Mouse (Mus musculus): Measurements from ENCODE around the gene Synpo2l. TPM values are rescaled to one million over a fixed set of nuclear protein-coding genes. Genes with fewer than 3 reads are reported as not detected.

Gene Synpo2l
- total RNA-seq, 1 experiment: 1.1 TPM

DNA sequence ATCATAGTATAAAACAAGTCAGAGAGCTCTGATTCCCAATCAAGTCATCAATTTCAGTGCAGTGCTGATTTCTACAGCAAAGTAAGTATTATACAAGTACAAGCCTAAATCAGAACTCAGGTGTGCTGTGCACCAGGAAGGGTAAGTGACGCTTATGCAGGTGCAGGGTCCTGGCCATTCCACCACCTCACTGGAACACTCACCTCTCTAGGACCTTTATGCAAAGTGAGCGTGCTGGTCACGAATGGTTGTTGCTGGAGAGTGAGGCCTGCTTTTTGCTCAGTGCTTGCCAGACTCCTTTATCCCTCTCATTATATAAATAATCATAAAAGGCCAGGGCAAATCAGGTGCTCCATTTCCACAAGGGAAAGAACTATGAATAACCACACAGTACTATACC is 32.2 kb upstream of the Synpo2l start:
- Histone ChIP-seq H3K4me3 (ENCODE audit: insufficient read depth in 1 of 2, low read depth in 1 of 2, low read length in 2 of 2, poor library complexity in 1 of 2, severe bottlenecking in 1 of 2) (no peak overlapping the region), H3K4me1 (ENCODE audit: control insufficient read depth in 2 of 2, insufficient read depth in 2 of 2, low read length in 2 of 2, poor library complexity in 1 of 2) (peaks cover 6 to 8% of the 10 kb centered on the region in 2 experiments), H3K9ac (ENCODE audit: insufficient read depth, low read depth, low read length, poor library complexity, severe bottlenecking) (no peak overlapping the region), H3K36me3 (ENCODE audit: control insufficient read depth, insufficient read depth, low read length, poor library complexity, severe bottlenecking) (no peaks in the 10 kb centered on the region; the same call in 1 of the 2 replicates), H3K9me3 (ENCODE audit: control insufficient read depth, insufficient read depth, low read depth, low read length) (no peaks in the 10 kb centered on the region), H3K27ac (ENCODE audit: insufficient read depth, low read depth, low read length, poor library complexity, severe bottlenecking) (no peak overlapping the region)
- in situ Hi-C loops (cut with MboI; ENCODE audit: low sequenced_read_pairs in 2 of 2, unreplicated experiment in 2 of 2): no loop called here
- DNase-seq (ENCODE audit: low read depth, low spot score): no peak
- TF ChIP-seq MAFK (IDR thresholded peaks at IDR 0.05; ENCODE audit: insufficient read depth, low read depth, low read length): no peak
- no peak for TF ChIP-seq CHD2 (IDR thresholded peaks at IDR 0.05; ENCODE audit: low read depth, low read length)
- TF ChIP-seq ZC3H11A (IDR thresholded peaks at IDR 0.05; ENCODE audit: borderline replicate concordance, low read depth, low read length): no peak
- no peak for TF ChIP-seq HCFC1 (IDR thresholded peaks at IDR 0.05; ENCODE audit: borderline replicate concordance, insufficient read depth, low read length)
- TF ChIP-seq ZNF384 (IDR thresholded peaks at IDR 0.05; ENCODE audit: low read depth, low read length): no peak

DNA sequence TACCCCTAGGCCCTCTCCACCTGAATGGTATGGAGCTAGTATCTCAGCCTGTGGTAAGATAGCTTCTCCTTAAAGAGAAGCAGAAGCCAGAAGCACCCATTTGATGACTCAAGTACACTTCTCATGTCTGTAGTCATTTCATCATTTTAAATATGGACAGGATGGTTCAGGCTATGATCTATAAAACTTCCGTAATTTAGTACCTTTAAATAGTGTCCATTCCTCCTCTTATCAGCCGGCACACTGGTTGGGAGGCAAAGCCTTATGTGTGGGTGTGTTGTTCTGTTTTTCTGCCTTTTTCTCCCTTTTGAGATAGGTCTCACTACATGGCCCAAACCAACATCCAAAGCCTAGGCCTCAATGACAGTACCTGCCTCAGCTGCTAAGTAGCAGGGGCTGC is 30.4 kb upstream of the Synpo2l start:
- peaks cover 8 to 10% of the 10 kb centered on the region in 2 experiments for H3K4me1 ChIP-seq (ENCODE audit: control insufficient read depth in 2 of 2, insufficient read depth in 2 of 2, low read length in 2 of 2, poor library complexity in 1 of 2)

DNA sequence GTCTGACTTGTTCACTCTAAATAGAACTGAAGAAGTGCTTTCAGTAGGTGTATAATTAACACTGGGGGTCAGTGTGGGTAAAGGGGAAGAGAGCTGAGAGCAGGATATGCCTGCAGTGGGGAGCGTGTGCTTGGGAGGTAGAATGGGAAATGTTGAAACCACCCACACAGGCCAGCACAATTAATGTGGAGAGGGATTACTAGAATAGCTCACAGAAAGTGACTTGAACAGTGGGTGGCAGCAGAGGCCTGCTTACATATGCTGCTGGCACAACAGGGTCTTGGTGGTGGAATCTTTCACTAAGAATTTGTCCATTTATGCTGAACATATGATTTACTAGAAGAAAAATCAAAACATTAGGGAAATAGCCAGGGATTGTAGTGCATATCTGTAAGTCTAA is 28.8 kb upstream of the Synpo2l start:
- no peak for DNase-seq (ENCODE audit: low read depth, low spot score)
- Histone ChIP-seq H3K36me3 (ENCODE audit: control insufficient read depth, insufficient read depth, low read length, poor library complexity, severe bottlenecking) (peaks cover 14% of the 10 kb centered on the region), H3K4me3 (ENCODE audit: insufficient read depth in 1 of 2, low read depth in 1 of 2, low read length in 2 of 2, poor library complexity in 1 of 2, severe bottlenecking in 1 of 2) (no peak overlapping the region), H3K27ac (ENCODE audit: insufficient read depth, low read depth, low read length, poor library complexity, severe bottlenecking) (no peak overlapping the region), H3K9me3 (ENCODE audit: control insufficient read depth, insufficient read depth, low read depth, low read length) (no peaks in the 10 kb centered on the region), H3K4me1 (ENCODE audit: control insufficient read depth in 2 of 2, insufficient read depth in 2 of 2, low read length in 2 of 2, poor library complexity in 1 of 2) (peaks cover 8 to 10% of the 10 kb centered on the region in 2 experiments), H3K9ac (ENCODE audit: insufficient read depth, low read depth, low read length, poor library complexity, severe bottlenecking) (no peak overlapping the region)
- in situ Hi-C loops (cut with MboI; ENCODE audit: low sequenced_read_pairs in 2 of 2, unreplicated experiment in 2 of 2): no loop called here
- TF ChIP-seq ZNF384 (IDR thresholded peaks at IDR 0.05; ENCODE audit: low read depth, low read length): no peak

More for the DNA sequence above, 30.4 kb upstream of the Synpo2l start:
- no peak overlapping the region for H3K9ac ChIP-seq (ENCODE audit: insufficient read depth, low read depth, low read length, poor library complexity, severe bottlenecking)
- no peak for TF ChIP-seq CHD2 (IDR thresholded peaks at IDR 0.05; ENCODE audit: low read depth, low read length)
- TF ChIP-seq ZNF384 (IDR thresholded peaks at IDR 0.05; ENCODE audit: low read depth, low read length): no peak
- no peak for TF ChIP-seq HCFC1 (IDR thresholded peaks at IDR 0.05; ENCODE audit: borderline replicate concordance, insufficient read depth, low read length)
- TF ChIP-seq ZC3H11A (IDR thresholded peaks at IDR 0.05; ENCODE audit: borderline replicate concordance, low read depth, low read length): no peak
- no peak for TF ChIP-seq MAFK (IDR thresholded peaks at IDR 0.05; ENCODE audit: insufficient read depth, low read depth, low read length)
- H3K36me3 ChIP-seq (ENCODE audit: control insufficient read depth, insufficient read depth, low read length, poor library complexity, severe bottlenecking): peaks cover 9% of the 10 kb centered on the region
- in situ Hi-C loops (cut with MboI; ENCODE audit: low sequenced_read_pairs in 2 of 2, unreplicated experiment in 2 of 2): no loop called here
- no peaks in the 10 kb centered on the region for H3K9me3 ChIP-seq (ENCODE audit: control insufficient read depth, insufficient read depth, low read depth, low read length)
- no peak for DNase-seq (ENCODE audit: low read depth, low spot score)
- H3K27ac ChIP-seq (ENCODE audit: insufficient read depth, low read depth, low read length, poor library complexity, severe bottlenecking): no peak overlapping the region
- H3K4me3 ChIP-seq (ENCODE audit: insufficient read depth in 1 of 2, low read depth in 1 of 2, low read length in 2 of 2, poor library complexity in 1 of 2, severe bottlenecking in 1 of 2): no peak overlapping the region

DNA sequence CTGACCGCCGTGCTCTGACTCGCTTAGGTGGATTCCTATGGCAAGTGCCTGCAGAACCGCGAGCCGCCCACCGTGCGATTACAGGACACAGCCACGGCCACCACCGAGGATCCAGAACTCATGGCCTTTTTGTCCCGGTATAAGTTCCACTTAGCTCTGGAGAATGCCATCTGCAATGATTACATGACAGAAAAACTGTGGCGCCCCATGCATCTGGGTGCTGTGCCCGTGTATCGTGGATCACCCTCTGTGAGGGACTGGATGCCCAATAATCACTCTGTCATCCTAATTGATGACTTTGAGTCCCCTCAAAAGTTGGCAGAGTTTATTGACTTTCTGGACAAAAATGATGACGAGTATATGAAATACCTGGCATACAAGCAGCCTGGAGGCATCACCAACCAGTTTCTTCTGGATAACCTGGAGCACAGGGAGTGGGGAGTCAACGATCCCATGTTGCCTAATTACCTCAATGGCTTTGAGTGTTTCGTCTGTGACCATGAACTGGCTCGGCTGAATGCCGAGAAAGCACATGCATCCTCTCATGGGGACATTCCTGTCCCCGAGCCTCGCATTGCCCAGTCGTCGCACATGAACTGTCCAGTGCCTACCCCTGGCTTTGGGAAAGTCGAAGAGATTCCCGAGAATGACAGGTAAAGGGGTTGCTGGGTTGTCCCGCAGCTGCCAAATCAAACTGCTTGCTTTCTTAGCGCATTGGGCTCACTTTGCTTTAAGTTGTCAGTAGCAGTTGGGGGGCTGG is 27.8 kb upstream of the Synpo2l start:
- peak overlapping the region; percentile 76 to 90 for H3K4me3 ChIP-seq (ENCODE audit: insufficient read depth in 1 of 2, low read depth in 1 of 2, low read length in 2 of 2, poor library complexity in 1 of 2, severe bottlenecking in 1 of 2)
- DNase-seq (ENCODE audit: low read depth, low spot score): no peak
- peaks cover 8 to 10% of the 10 kb centered on the region in 2 experiments for H3K4me1 ChIP-seq (ENCODE audit: control insufficient read depth in 2 of 2, insufficient read depth in 2 of 2, low read length in 2 of 2, poor library complexity in 1 of 2)
- peak overlapping the region; percentile 83 for H3K9ac ChIP-seq (ENCODE audit: insufficient read depth, low read depth, low read length, poor library complexity, severe bottlenecking)
- in situ Hi-C loops (cut with MboI; ENCODE audit: low sequenced_read_pairs in 2 of 2, unreplicated experiment in 2 of 2): no loop called here
- no peaks in the 10 kb centered on the region for H3K9me3 ChIP-seq (ENCODE audit: control insufficient read depth, insufficient read depth, low read depth, low read length)
- TF ChIP-seq HCFC1 (IDR thresholded peaks at IDR 0.05; ENCODE audit: borderline replicate concordance, insufficient read depth, low read length) (no peak), CHD2 (IDR thresholded peaks at IDR 0.05; ENCODE audit: low read depth, low read length) (no peak), ZNF384 (IDR thresholded peaks at IDR 0.05; ENCODE audit: low read depth, low read length) (no peak), MAFK (IDR thresholded peaks at IDR 0.05; ENCODE audit: insufficient read depth, low read depth, low read length) (no peak), ZC3H11A (IDR thresholded peaks at IDR 0.05; ENCODE audit: borderline replicate concordance, low read depth, low read length) (no peak)
- peaks cover 23% of the 10 kb centered on the region for H3K36me3 ChIP-seq (ENCODE audit: control insufficient read depth, insufficient read depth, low read length, poor library complexity, severe bottlenecking)
- no peak overlapping the region for H3K27ac ChIP-seq (ENCODE audit: insufficient read depth, low read depth, low read length, poor library complexity, severe bottlenecking)
